Mouse (Mus musculus) MEL (cell line): ENCODE data around the gene Hsp90ab1. TPM values are rescaled to one million over a fixed set of nuclear protein-coding genes. Genes with fewer than 3 reads are reported as not detected.

ENCODE experiments used
- polyA plus RNA-seq, 2 experiments: library from polyadenylated mRNA; stranded (reverse) in 1 of 2; unstranded in 1 of 2; fragments of >175 nt in 1 of 2; fragments of >200 nt in 1 of 2; gene quantifications; 2 replicates each; pipeline versions ENCODE4 v1.2.1 to v1.2.4; 2012; ENCODE audit warnings: low replicate concordance in 2 of 2, low read depth in 1 of 2; ENCODE audit not compliant: insufficient read length in 2 of 2, insufficient read depth in 1 of 2, missing spikeins in 1 of 2
- total RNA-seq: library from RNA; depleted of rRNA; stranded (reverse); fragments of 300-350 nt; gene quantifications from 2 replicates; pipeline ENCODE4 v1.2.3, GENCODE M21; 2012; rRNA removed

Hsp90ab1 gene
- total and polyA plus RNA-seq, 3 experiments, result 1,032 to 27,726 (median 4,130) TPM

Other genes with a start within 250 kb of the Hsp90ab1 start
- 63.4 and 69.9 TPM in 2 replicates for gene Cdc5l, start 139.5 kb downstream of the Hsp90ab1 start, total RNA-seq
- gene Cdc5l, start 139.5 kb downstream of the Hsp90ab1 start, polyA plus RNA-seq, result 10 to 100 TPM in 1 of 2 experiments, not detected in 1; 89.0 TPM
- 1.4 and 1.5 TPM in 2 replicates for gene Spats1, start 97.9 kb downstream of the Hsp90ab1 start, total RNA-seq
- 100 to 1,000 TPM in 1 of 2 experiments, 1 to 10 TPM in 1; 2.5 to 149 TPM for gene Spats1, start 97.9 kb downstream of the Hsp90ab1 start, polyA plus RNA-seq
- gene Aars2, start 66.4 kb downstream of the Hsp90ab1 start, total RNA-seq, result 13.6 and 14.4 TPM in 2 replicates
- 10 to 100 TPM; 25.6 to 63.5 TPM for gene Aars2, start 66.4 kb downstream of the Hsp90ab1 start, polyA plus RNA-seq
- gene Tcte1, start 49.8 kb downstream of the Hsp90ab1 start, total RNA-seq, result not detected in 2 replicates
- not detected for gene Tcte1, start 49.8 kb downstream of the Hsp90ab1 start, polyA plus RNA-seq
- gene Tmem151b, start 23.6 kb downstream of the Hsp90ab1 start, total RNA-seq, result 0.15 and 0.33 TPM in 2 replicates
- gene Tmem151b, start 23.6 kb downstream of the Hsp90ab1 start, polyA plus RNA-seq, result 1 to 10 TPM in 1 of 2 experiments, not detected in 1; 1.1 TPM
- 2.7 and 3.3 TPM in 2 replicates for gene Nfkbie, start 17.6 kb downstream of the Hsp90ab1 start, total RNA-seq
- 1 to 10 TPM in 1 of 2 experiments, not detected in 1; 5.7 TPM for gene Nfkbie, start 17.6 kb downstream of the Hsp90ab1 start, polyA plus RNA-seq
- 65.8 and 81.7 TPM in 2 replicates for gene Slc35b2, start 9.4 kb downstream of the Hsp90ab1 start, total RNA-seq
- gene Slc35b2, start 9.4 kb downstream of the Hsp90ab1 start, polyA plus RNA-seq, result 100 to 1,000 TPM in 1 of 2 experiments, not detected in 1; 111 TPM
- 200 and 238 TPM in 2 replicates for gene Slc29a1, start 26.3 kb upstream of the Hsp90ab1 start, total RNA-seq
- gene Slc29a1, start 26.3 kb upstream of the Hsp90ab1 start, polyA plus RNA-seq, result 100 to 1,000 TPM in 1 of 2 experiments, not detected in 1; 341 TPM
- not detected in 2 replicates for gene Mymx, start 28.8 kb upstream of the Hsp90ab1 start, total RNA-seq
- gene Mymx, start 28.8 kb upstream of the Hsp90ab1 start, polyA plus RNA-seq, result not detected
- not detected in 2 replicates for gene Capn11, start 86.1 kb upstream of the Hsp90ab1 start, total RNA-seq
- under 1 TPM in 1 of 2 experiments, not detected in 1; 0.03 TPM for gene Capn11, start 86.1 kb upstream of the Hsp90ab1 start, polyA plus RNA-seq
- gene Mrpl14, start 113.1 kb upstream of the Hsp90ab1 start, total RNA-seq, result 66.2 and 68.0 TPM in 2 replicates
- gene Mrpl14, start 113.1 kb upstream of the Hsp90ab1 start, polyA plus RNA-seq, result 100 to 1,000 TPM in 1 of 2 experiments, not detected in 1; 159 TPM
- gene Tmem63b, start 113.6 kb upstream of the Hsp90ab1 start, total RNA-seq, result 12.0 and 12.3 TPM in 2 replicates
- gene Tmem63b, start 113.6 kb upstream of the Hsp90ab1 start, polyA plus RNA-seq, result 10 to 100 TPM in 1 of 2 experiments, not detected in 1; 37.9 TPM
- gene 1600014C23Rik, start 160.6 kb upstream of the Hsp90ab1 start, total RNA-seq, result 0.81 and 2.1 TPM in 2 replicates
- 1 to 10 TPM in 1 of 2 experiments, not detected in 1; 2.7 TPM for gene 1600014C23Rik, start 160.6 kb upstream of the Hsp90ab1 start, polyA plus RNA-seq